Mouse (Mus musculus) Muller cell, postnatal 12 days (primary cell): ENCODE data around the gene Adcy3.

Experiments used
- DNase-seq: peaks from one replicate; pipeline ENCODE4 v3.0.0-alpha.2; 2015; ENCODE audit errors: inconsistent ontology term

Gene Adcy3

GRCm38 (mm10) chr12:4132941-4133846 lies at the start of gene Adcy3:
TSS of gene Adcy3 (plus strand) at chr12:4133103.
- DNase-seq, result peak; percentile 77

DNA sequence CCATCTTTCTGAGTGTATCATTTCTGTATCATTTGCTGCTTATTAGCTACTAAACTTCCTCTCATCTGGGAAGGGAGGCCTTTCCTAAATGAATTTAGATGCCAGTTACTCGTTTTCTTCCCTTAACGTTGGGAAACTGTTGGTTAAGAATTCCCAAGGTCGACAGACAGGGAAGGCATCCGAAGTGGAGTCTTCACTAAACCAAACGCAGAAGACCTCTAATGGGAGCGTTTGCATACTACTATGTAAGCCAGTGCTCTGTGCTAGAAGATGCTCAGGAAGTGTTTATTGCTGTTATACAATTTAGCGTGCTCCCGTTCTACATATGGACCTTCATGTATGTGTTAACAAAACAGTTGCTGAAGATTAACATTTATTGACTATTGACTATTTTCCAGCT lies 49.5 kb upstream of the Adcy3 start:
- DNase-seq, result no peak

GRCm38 (mm10) chr12:4107383-4107782 lies 25.5 kb upstream of the Adcy3 start:
- peak; percentile 63 for DNase-seq

DNA sequence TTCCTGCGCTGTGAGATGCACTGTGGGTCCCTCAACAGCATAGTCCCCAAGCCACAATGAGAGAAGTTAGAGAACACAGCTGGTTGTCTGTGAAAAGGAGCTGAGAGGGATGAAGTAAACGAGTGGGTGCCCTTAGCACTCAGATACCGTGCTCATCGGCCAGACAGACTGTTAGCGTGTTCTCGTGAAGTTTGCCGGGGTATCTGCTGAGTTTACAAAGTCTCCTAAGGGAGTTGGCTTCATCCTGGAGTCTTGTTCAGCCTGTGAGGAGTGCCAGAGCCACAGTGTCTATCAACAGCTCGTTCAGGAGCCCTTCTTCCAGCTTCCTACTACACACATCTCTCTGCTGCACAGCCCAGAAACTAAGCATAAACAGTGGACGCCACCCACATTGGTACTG lies 16.8 kb upstream of the Adcy3 start:
- no peak for DNase-seq

DNA sequence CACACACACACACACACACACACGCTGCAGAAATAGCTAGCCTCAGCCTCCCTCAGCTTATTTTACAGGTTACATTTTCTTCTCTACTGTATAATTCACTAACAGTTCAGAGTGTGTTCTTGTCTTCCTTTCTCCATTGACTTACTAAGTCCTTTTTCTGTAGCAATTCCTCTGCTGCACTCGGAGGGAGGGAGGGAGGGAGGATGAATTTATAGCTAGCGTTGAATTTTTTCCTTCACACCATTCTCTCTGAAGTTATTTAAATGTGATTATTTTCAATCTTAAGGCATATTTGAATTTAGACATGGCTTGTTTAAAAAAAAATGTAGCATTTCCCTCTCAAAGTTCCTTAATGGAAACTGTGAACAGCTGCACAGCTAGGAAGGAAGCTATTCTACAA lies 15.8 kb upstream of the Adcy3 start:
- DNase-seq, result no peak

DNA sequence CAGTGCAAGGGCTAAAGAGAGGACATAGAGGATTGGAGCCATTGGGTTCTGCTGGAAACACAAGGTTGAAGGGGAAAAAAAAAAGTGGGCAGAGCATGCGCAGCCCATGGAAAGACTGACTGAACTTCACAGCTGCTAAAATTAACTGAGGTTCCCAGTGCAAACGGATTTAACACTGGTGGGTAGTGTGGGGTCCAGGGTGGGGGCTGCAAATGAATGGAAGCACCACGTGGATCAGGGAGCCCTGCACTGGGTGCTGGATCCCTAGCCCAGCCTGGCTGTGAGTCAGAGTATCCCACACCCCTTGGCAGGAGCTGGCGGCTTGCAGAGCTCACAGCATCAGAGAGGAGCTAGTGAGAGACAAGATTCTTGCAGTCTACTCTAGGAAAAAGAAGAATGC lies 15.3 kb upstream of the Adcy3 start:
- DNase-seq, result no peak

DNA sequence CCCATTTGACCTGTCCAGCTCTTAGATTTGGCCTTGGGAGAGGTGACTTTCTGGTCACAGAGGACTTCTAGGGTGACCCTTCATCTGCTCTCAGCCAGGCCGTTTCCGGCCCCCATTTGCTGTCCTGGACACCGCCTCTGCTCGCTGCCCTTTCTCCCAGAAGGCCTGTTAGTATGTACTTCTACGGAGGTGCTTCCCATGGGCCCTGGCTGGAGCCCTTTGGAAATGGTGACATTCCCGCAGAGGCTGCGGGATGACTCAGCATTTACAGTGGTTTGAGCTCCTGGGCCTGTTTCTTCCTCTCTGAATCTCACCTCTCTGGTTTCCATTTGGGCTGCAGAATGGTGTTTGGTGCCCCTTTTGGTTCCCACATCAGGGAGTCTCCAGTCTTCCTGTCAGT lies 5.6 kb upstream of the Adcy3 start:
- peak; percentile 6 for DNase-seq

DNA sequence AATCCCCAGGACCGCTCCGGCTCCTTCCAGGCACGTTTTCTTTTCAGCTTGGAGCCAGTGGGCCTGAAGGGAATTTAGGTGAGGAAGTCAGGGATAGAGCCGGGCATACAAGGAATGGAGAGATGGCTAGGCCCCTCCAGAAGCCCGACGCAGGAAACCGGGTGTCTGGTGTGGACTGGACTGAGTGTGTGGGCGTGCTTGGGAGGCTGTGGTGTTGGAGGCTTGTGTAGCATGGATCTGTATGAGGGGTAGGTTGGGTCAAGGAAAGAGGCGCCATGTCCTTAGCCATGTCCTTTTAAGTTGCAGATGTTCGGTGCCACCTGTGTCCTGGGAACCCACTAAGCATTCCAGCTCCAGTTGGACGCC lies 927 bp downstream of the Adcy3 start:
- DNase-seq, result no peak

DNA sequence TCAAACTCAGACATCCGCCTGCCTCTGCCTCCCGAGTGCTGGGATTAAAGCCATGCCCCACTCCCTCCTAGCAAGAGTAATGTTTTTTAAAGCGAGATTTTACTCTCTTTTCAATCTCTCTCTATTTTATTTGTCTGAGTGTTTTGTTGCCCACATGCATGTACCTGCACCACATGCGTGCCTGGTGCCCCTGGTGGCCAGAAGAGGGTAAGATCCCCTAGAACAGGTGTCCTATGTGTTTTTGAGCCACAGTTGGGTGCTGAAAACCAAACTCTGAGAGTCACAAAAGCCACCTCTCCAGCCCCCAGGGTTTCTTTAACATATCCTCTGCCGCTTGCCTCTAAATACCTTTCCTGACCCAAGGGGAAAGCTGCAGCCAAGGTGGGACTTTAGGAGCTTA lies 10.3 kb downstream of the Adcy3 start:
- no peak for DNase-seq

GRCm38 (mm10) chr12:4150936-4151335 lies 18.0 kb downstream of the Adcy3 start:
- DNase-seq, result no peak

DNA sequence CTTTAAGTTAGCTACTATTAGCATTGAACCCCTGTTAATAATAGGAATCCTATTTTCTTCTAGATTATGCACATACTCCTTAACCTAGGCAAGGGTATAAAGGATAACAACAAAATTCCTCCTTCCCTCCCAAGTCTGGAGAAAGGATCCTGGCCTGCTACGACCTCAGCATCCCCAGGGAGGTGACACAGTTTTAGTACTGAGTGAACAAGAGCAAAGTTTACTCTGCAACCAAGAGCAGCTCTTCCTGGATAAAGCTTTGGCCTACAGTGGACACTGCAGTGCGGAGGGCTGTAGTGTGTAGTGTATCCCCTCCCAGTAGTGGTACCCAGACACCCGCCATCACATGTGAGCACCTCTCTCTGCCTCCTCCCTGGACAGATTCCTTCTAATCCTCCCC lies 19.1 kb downstream of the Adcy3 start:
- no peak for DNase-seq

GRCm38 (mm10) chr12:4157466-4157865 lies 24.6 kb downstream of the Adcy3 start:
- DNase-seq, result no peak

- no peak for DNase-seq
Measured at GRCm38 (mm10) chr12:4158179-4158578, 25.3 kb downstream of the Adcy3 start.

DNA sequence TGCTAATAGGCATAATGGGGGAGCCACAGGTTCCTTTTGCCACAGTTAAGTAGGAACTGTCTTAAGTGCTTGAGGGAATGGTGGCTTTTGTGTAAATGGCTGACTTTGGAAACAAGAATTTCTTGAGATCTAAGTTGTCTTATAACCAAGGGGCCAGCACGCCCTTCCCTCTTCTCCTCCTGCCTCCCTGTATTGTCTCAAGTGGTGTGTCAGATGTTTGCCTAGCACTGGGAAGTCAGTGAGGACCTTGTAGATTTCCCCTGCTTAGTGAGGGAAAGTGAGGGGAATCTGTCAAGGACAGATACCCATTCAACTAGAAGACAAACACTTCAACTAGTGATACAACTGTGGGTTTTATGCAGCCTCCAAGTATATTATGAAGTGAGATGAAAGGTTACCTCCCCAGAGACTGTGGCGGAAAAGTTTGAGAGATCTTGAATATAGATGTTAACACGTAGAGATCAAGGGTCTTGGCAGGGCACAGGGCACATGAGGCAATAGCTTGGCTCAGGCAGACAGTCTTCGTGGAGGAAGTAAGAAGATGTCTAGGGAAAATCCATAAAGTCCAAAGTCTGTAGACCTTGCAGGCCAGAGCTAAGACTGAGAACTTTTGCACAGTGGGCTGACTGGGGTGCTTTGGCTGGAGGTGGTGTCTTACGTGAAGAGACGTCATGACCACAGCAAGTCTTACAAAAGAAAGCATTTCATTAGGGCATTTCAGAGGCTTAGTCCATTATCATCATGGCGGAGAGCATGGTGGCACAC lies 26.1 kb downstream of the Adcy3 start:
- no peak for DNase-seq

- DNase-seq, result no peak
Measured at GRCm38 (mm10) chr12:4160322-4160721, 27.4 kb downstream of the Adcy3 start.

- DNase-seq, result no peak
Measured at GRCm38 (mm10) chr12:4162886-4163285, 30.0 kb downstream of the Adcy3 start.

DNA sequence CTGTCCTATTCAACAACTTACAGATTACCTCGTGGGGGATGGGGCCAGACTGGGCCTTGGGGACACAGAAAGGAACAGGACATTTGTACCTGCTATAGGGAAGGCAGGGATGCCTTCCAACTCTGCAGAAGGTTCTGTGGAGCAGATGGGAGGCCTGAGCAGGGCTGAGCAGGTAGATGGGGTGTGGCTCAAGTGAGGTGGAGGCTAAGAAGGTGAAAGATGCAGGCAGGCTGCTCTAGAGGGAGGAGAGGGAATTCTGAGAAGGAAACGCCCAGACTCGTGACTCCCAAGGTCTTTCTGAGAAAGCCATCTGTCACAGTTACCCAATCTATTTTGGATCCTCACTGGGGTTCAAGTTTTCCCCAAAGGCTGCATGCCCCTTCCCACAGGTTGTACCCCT lies 34.1 kb downstream of the Adcy3 start:
- DNase-seq, result no peak

DNA sequence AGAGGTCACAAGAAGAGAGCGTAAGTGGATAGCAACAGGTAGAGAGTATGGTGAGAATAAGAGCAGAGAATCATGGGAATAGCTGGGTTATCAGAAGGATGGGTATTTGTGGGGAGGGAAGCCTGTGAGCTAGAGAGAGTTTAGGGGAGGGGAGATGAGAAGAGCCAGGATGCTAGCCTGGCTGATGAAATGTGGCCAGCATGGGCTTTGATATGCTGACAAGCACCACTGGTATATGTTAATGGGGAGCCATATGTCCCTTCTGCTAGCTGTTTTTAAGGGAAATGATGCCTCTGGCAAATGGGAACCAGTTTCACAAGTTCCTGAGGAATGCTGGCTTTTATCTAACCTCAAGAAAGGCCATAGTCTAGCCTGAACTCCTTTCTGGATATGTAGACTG lies 36.2 kb downstream of the Adcy3 start:
- no peak for DNase-seq

DNA sequence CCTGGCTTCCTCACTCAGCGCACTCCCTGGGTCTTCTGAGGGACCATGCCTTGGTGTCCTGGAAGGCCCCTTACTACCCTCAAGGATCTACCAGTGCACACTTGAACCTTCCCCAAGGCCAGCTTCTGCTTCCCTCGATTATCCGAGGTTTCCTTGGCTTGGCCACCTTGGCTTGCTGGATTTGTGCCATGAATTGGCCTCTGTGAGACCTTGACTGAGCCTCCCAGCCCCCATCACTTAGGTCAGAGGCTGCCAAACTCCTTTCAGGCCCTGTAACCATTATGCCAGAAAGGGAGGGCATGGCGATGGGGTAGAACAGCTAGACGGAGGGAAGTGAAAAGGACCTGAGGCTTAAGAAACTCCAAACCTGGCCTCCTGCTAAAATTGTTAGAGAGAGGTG lies 36.7 kb downstream of the Adcy3 start:
- DNase-seq, result no peak

DNA sequence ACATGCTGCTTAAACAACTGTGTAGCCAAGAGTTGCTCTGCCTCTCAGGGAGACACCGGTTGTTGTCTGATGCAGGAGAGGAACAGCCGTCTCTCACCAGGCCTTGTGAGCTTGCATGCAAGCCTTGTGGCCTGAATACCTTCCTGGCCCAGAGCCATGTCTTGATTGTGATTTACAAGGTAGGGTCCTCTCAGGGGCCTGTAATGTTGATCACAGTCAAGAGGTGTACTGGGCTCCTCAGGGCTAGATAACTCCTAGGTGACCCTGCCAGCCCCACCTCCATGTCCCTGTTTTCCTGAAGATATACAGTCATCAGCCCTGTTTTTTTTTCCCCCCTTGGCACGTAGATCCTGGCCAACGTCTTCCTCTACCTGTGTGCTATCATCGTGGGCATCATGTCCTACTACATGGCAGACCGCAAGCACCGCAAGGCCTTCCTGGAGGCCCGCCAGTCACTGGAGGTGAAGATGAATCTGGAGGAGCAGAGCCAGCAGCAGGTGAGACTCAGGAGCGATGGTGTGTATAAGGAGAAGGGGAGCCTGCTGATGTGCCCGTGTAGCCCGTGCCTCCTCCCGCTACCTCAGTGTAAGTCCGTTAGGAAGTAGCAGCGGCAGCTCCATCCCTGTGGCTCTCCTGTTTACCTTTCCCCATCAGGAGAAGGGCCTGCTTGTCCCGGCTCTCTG lies 40.3 kb downstream of the Adcy3 start:
- DNase-seq, result no peak

- no peak for DNase-seq
Measured at GRCm38 (mm10) chr12:4178839-4179238, 45.9 kb downstream of the Adcy3 start.

GRCm38 (mm10) chr12:4179671-4180233 lies 46.8 kb downstream of the Adcy3 start:
- DNase-seq, result no peak
